Mouse (Mus musculus): ENCODE data around the gene Scml4. TPM values are rescaled to one million over a fixed set of nuclear protein-coding genes. Genes with fewer than 3 reads are reported as not detected.

Scml4 gene
- polyA plus RNA-seq, 1 experiment from 2014 or later, result 0.13 TPM

DNA sequence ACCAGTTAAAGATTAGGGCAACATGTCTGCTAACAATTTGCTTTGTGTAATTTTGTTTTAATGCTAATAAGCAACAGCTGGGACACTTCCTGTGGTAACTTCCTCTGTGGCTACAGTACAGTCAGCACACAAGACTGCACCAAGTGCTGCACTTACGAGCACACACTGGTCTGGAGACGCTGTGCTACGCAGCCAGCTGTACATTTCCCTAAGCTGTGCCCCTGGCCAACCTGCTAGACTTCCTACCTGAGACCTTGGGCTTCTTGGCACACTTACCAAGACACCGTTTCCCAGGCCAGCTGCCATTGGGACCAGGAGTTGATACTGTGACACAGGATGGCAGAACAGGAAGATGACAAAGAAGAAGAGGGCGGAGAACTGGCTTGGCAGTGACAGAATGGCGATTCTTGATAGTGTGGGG lies 102.0 kb downstream of the Scml4 start:
- peaks cover 11% of the 10 kb centered on the region for H3K4me1 ChIP-seq (ENCODE audit: control insufficient read depth, insufficient read depth, low read length)
- H3K27me3 ChIP-seq (ENCODE audit: control insufficient read depth, insufficient read depth, low read length), result no peaks in the 10 kb centered on the region
- DNase-seq (ENCODE audit: low spot score) (no peak), ATAC-seq (ENCODE audit: insufficient number of reproducible peaks, low FRiP score, low TSS enrichment, low read depth) (no peak)
- peak overlapping the region; percentile 32; the same call in 1 of the 2 replicates for H3K9ac ChIP-seq (ENCODE audit: low read length)
- no peak overlapping the region for H3K27ac ChIP-seq (replicated peaks; ENCODE audit: low read depth, low read length)
- H3K4me2 ChIP-seq (ENCODE audit: low read depth, severe bottlenecking), result no peak overlapping the region
- no peaks in the 10 kb centered on the region for H3K9me3 ChIP-seq (ENCODE audit: control insufficient read depth, low read length)
- no peaks in the 10 kb centered on the region for H3K36me3 ChIP-seq (ENCODE audit: control insufficient read depth, insufficient read depth, low read length)
- no peak overlapping the region for H3K4me3 ChIP-seq (ENCODE audit: low read depth, low read length)
- 54% methylated on average over 6 of the region's 6 CpGs for WGBS

DNA sequence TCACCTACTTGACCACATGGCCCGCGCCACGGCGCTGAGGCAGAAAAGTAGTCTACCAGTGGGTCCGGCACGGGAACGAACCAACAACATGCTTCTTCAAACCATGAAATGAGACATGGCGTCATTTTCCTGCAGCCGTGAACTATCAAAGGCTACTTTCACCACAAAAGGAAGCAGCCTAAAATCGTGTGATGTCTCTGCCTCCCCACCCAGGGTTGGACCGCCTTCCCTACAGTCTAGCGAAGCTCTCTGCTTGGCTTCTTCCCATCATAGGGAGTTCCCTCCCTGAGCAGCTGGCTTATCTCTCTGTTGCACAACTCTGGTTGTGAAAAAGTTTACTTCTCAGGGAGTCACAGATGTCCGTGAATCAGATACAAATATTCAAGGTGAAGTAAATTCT lies 102.5 kb downstream of the Scml4 start:
- H3K4me3 ChIP-seq (ENCODE audit: low read depth, low read length), result no peak overlapping the region
- DNase-seq (ENCODE audit: low spot score), result no peak
- H3K4me2 ChIP-seq (ENCODE audit: low read depth, severe bottlenecking), result no peak overlapping the region
- no peak overlapping the region for H3K27ac ChIP-seq (replicated peaks; ENCODE audit: low read depth, low read length)
- H3K9me3 ChIP-seq (ENCODE audit: control insufficient read depth, low read length), result no peaks in the 10 kb centered on the region
- H3K9ac ChIP-seq (ENCODE audit: low read length), result no peak overlapping the region
- 88% methylated on average over 13 of the region's 13 CpGs for WGBS
- H3K36me3 ChIP-seq (ENCODE audit: control insufficient read depth, insufficient read depth, low read length), result no peaks in the 10 kb centered on the region
- ATAC-seq (ENCODE audit: insufficient number of reproducible peaks, low FRiP score, low TSS enrichment, low read depth), result no peak
- peaks cover 11% of the 10 kb centered on the region for H3K4me1 ChIP-seq (ENCODE audit: control insufficient read depth, insufficient read depth, low read length)
- no peaks in the 10 kb centered on the region for H3K27me3 ChIP-seq (ENCODE audit: control insufficient read depth, insufficient read depth, low read length)

DNA sequence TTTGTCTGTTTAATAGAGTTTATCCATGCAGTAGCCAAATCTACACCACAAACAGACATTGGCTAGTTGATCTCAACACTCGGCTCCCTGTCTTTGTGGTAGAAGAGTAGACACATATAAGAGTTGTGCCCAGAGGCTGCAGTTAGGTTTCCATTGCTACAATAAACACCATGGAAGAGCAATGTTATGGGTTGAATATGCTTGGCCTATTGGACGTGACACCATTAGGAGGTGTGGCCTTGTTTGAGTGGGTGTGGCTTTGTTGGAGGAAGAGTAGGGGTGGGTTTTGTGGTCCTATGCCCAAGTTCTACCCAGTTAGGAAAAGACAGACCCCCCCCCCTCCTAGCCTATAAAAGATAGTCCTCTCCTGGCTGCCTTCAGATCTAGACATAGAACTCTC lies 102.9 kb downstream of the Scml4 start:
- Histone ChIP-seq H3K27ac (replicated peaks; ENCODE audit: low read depth, low read length) (no peak overlapping the region), H3K4me3 (ENCODE audit: low read depth, low read length) (no peak overlapping the region), H3K27me3 (ENCODE audit: control insufficient read depth, insufficient read depth, low read length) (no peaks in the 10 kb centered on the region), H3K4me1 (ENCODE audit: control insufficient read depth, insufficient read depth, low read length) (peaks cover 11% of the 10 kb centered on the region), H3K4me2 (ENCODE audit: low read depth, severe bottlenecking) (no peak overlapping the region), H3K36me3 (ENCODE audit: control insufficient read depth, insufficient read depth, low read length) (no peaks in the 10 kb centered on the region), H3K9ac (ENCODE audit: low read length) (no peak overlapping the region), H3K9me3 (ENCODE audit: control insufficient read depth, low read length) (no peaks in the 10 kb centered on the region)
- DNase-seq (ENCODE audit: low spot score), result no peak
- 99% methylated on average over 2 of the region's 2 CpGs for whole genome bisulfite sequencing
- ATAC-seq (ENCODE audit: insufficient number of reproducible peaks, low FRiP score, low TSS enrichment, low read depth), result no peak

DNA sequence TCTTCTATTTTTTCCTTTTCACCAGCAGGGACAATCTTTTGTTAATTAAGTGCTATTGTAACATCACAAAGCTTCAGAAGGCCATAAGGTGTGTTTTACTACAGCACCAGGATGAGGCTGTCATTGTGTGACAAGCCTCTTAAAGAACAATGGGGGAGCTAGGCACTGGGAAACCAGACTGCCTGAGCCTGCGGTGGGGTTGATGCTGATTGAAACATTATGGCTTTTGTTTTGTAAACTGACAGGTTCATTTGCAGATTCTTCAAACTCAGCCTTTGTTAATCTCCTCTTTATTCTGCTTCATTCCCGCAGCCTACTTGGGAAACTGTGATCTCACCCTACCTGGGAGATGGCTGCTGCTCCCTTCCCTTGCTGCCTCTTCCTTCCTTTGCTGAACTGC lies 108.2 kb downstream of the Scml4 start:
- H3K4me2 ChIP-seq (ENCODE audit: low read depth, severe bottlenecking), result no peak overlapping the region
- WGBS, result 24% methylated on average over 2 of the region's 2 CpGs
- H3K4me3 ChIP-seq (ENCODE audit: low read depth, low read length), result no peak overlapping the region
- no peak for ATAC-seq (ENCODE audit: insufficient number of reproducible peaks, low FRiP score, low TSS enrichment, low read depth)
- H3K36me3 ChIP-seq (ENCODE audit: control insufficient read depth, insufficient read depth, low read length), result no peaks in the 10 kb centered on the region
- H3K9me3 ChIP-seq (ENCODE audit: control insufficient read depth, low read length), result no peaks in the 10 kb centered on the region
- H3K9ac ChIP-seq (ENCODE audit: low read length), result no peak overlapping the region
- no peak for DNase-seq (ENCODE audit: low spot score)
- no peak overlapping the region for H3K27ac ChIP-seq (replicated peaks; ENCODE audit: low read depth, low read length)
- 0 out of 2 replicates have a peak, but pooled peaks cover 4% of the 10 kb centered on the region for H3K4me1 ChIP-seq (ENCODE audit: control insufficient read depth, insufficient read depth, low read length)
- no peaks in the 10 kb centered on the region for H3K27me3 ChIP-seq (ENCODE audit: control insufficient read depth, insufficient read depth, low read length)

DNA sequence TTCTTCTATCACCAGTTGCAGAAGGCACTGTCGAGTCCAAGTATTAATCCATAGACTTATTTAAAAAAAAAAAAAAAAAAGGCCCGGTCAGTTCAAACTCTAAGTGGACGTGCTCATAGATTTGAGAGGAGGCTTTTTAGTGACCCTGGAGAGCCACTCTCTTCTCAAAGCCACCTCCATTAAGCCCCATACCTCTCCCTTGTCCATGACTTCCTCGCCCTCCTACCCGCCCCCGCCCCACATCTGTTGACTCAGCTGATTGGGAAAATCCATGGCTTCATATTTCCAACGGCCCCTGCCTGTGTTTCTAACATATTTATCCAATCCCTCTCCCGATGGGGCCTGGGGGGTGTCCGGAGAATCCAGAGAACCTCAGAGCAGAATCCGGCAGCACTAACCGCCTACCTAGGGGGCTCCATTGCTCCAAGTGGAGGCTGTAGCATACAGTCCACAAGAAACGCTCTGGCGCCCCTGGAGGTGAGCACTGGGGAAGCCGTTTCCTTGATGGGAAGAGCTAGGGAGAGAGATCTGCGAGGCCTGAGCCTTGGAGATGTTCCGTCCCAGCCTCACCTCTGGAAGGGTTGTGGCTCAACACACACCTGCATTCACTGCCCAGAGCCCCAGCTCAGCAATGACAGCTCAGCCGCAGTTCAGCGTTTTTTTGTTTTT lies 112.5 kb downstream of the Scml4 start:
- 31% methylated on average over 18 of the region's 18 CpGs for WGBS
- Histone ChIP-seq H3K9ac (ENCODE audit: low read length) (no peak overlapping the region), H3K27me3 (ENCODE audit: control insufficient read depth, insufficient read depth, low read length) (no peaks in the 10 kb centered on the region), H3K4me2 (ENCODE audit: low read depth, severe bottlenecking) (no peak overlapping the region), H3K4me1 (ENCODE audit: control insufficient read depth, insufficient read depth, low read length) (0 out of 2 replicates have a peak, but pooled peaks cover 4% of the 10 kb centered on the region), H3K9me3 (ENCODE audit: control insufficient read depth, low read length) (no peaks in the 10 kb centered on the region), H3K36me3 (ENCODE audit: control insufficient read depth, insufficient read depth, low read length) (no peaks in the 10 kb centered on the region), H3K4me3 (ENCODE audit: low read depth, low read length) (no peak overlapping the region), H3K27ac (replicated peaks; ENCODE audit: low read depth, low read length) (no peak overlapping the region)
- DNase-seq (ENCODE audit: low spot score) (peak; percentile 87), ATAC-seq (ENCODE audit: insufficient number of reproducible peaks, low FRiP score, low TSS enrichment, low read depth) (no peak)

DNA sequence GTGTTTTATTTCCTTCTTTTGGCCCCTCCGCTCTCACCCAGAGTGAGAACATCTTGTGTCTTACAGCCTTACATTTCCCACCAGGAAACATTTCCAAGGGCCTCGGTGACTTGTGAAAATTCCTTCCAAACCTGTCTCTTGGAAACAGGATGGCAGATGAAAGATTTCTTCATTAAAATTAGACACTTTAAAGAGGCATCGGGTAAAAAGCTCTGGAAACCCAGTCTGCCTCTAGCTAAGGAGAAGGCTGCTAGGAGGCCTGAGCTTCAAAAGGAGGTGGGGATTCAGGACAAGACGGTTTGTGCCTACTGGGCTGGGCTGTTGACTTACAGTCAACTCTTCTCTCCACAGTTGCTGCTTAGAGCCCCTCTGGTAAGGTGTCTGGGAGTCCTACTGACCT lies 113.4 kb downstream of the Scml4 start:
- Histone ChIP-seq H3K27ac (replicated peaks; ENCODE audit: low read depth, low read length) (no peak overlapping the region), H3K4me3 (ENCODE audit: low read depth, low read length) (no peak overlapping the region), H3K4me2 (ENCODE audit: low read depth, severe bottlenecking) (no peak overlapping the region), H3K36me3 (ENCODE audit: control insufficient read depth, insufficient read depth, low read length) (no peaks in the 10 kb centered on the region), H3K9me3 (ENCODE audit: control insufficient read depth, low read length) (no peaks in the 10 kb centered on the region), H3K4me1 (ENCODE audit: control insufficient read depth, insufficient read depth, low read length) (0 out of 2 replicates have a peak, but pooled peaks cover 4% of the 10 kb centered on the region), H3K27me3 (ENCODE audit: control insufficient read depth, insufficient read depth, low read length) (no peaks in the 10 kb centered on the region), H3K9ac (ENCODE audit: low read length) (no peak overlapping the region)
- WGBS, result 67% methylated on average over 4 of the region's 4 CpGs
- no peak for DNase-seq (ENCODE audit: low spot score)
- no peak for ATAC-seq (ENCODE audit: insufficient number of reproducible peaks, low FRiP score, low TSS enrichment, low read depth)

DNA sequence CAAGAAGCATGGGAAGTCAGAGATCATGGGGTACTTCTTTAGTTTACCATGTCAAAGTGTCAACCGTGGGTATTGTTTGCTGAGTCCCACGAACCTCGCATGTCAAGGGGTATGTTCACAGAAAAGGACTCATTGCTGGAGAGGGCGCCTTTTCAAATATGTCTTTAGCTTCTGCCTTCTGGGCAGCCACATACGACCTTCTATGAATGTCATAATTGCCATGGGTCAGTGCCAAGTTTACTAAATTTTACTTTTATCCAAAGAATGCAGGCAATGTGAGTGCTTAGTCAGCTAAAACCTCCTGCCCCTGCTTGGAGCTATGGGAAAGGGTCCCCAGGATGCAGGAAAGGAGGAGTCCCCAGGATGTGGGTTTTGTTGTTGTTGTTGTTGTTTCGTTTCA lies 116.4 kb downstream of the Scml4 start:
- Histone ChIP-seq H3K4me1 (ENCODE audit: control insufficient read depth, insufficient read depth, low read length) (0 out of 2 replicates have a peak, but pooled peaks cover 4% of the 10 kb centered on the region), H3K4me2 (ENCODE audit: low read depth, severe bottlenecking) (no peak overlapping the region), H3K9ac (ENCODE audit: low read length) (no peak overlapping the region), H3K4me3 (ENCODE audit: low read depth, low read length) (no peak overlapping the region), H3K27ac (replicated peaks; ENCODE audit: low read depth, low read length) (no peak overlapping the region), H3K27me3 (ENCODE audit: control insufficient read depth, insufficient read depth, low read length) (no peaks in the 10 kb centered on the region), H3K36me3 (ENCODE audit: control insufficient read depth, insufficient read depth, low read length) (no peaks in the 10 kb centered on the region), H3K9me3 (ENCODE audit: control insufficient read depth, low read length) (no peaks in the 10 kb centered on the region)
- WGBS, result 87% methylated on average over 6 of the region's 6 CpGs
- no peak for DNase-seq (ENCODE audit: low spot score)
- no peak for ATAC-seq (ENCODE audit: insufficient number of reproducible peaks, low FRiP score, low TSS enrichment, low read depth)

DNA sequence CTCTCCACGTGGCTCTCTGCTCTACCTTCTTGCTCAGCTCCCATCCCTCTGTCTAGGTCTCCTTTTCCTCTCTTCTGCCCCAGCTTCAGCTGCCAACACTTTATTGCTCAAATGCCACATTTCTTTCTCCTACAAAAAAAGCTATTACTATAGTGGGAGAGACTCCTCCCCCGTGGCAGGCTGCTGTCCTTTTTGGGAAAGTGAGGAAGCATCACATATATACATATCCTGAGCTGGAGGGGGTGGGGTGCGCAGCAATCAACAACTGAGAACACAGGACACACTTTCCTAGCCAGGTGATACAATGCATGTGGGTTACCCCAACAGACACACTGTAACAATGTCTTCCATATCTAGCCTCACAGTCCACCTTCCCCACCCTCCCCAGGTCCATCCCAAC lies 118.2 kb downstream of the Scml4 start:
- Histone ChIP-seq H3K27me3 (ENCODE audit: control insufficient read depth, insufficient read depth, low read length) (no peaks in the 10 kb centered on the region), H3K36me3 (ENCODE audit: control insufficient read depth, insufficient read depth, low read length) (no peaks in the 10 kb centered on the region), H3K4me3 (ENCODE audit: low read depth, low read length) (no peak overlapping the region), H3K4me1 (ENCODE audit: control insufficient read depth, insufficient read depth, low read length) (no peaks in the 10 kb centered on the region), H3K27ac (replicated peaks; ENCODE audit: low read depth, low read length) (no peak overlapping the region), H3K9ac (ENCODE audit: low read length) (no peak overlapping the region), H3K4me2 (ENCODE audit: low read depth, severe bottlenecking) (no peak overlapping the region), H3K9me3 (ENCODE audit: control insufficient read depth, low read length) (no peaks in the 10 kb centered on the region)
- no peak for ATAC-seq (ENCODE audit: insufficient number of reproducible peaks, low FRiP score, low TSS enrichment, low read depth)
- DNase-seq (ENCODE audit: low spot score), result no peak
- WGBS, result 64% methylated on average over 3 of the region's 3 CpGs
